Mouse (Mus musculus) 3134 (cell line): ENCODE data around the gene Abracl.

ENCODE experiments used
- DNase-seq: peaks from one replicate; pipeline ENCODE4 v3.0.0-alpha.2; 2011; ENCODE audit warnings: low spot score; ENCODE audit not compliant: insufficient read length; ENCODE audit errors: extremely low read depth

Gene Abracl

DNA sequence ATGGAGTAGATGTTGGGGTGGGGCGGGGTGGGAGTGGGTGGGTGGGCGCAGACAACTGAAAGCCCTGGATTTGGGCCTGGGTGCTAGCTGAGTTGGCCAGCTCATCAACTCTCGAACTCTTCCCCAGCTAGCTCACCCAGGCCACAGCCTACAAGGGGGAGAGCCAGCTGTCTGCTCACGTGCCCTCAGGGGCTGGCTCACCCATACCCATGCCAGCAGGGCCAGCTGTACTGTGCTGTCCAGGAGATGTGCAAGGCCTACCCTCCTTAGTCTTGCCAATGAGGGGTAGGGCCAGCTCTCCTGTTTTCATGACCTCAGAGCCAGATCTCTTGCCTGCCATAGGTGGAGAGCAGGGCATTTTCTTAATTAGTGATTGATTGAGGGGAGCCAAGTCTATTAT, 11.3 kb upstream of the Abracl start:
- no peak for DNase-seq

DNA sequence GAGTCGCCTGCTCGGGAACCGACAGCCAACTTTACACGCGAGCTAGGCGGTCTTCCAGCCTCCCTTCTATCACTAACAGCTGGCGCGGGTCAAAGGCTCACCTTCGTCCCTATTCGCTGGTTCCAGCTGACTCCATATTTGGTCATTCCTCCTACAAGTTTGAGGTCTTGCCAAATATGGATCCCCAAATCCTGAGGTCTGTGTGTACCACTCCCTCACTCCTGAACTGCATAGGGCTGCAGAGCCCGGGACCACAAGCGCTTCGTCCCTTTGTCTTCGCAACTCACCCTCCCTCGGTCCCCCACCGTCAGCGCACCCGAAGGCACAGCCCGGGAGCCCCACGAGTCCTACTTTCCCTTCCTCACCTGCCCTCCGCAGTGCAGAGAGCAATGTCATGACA, 776 bp downstream of the Abracl start:
- DNase-seq: no peak

DNA sequence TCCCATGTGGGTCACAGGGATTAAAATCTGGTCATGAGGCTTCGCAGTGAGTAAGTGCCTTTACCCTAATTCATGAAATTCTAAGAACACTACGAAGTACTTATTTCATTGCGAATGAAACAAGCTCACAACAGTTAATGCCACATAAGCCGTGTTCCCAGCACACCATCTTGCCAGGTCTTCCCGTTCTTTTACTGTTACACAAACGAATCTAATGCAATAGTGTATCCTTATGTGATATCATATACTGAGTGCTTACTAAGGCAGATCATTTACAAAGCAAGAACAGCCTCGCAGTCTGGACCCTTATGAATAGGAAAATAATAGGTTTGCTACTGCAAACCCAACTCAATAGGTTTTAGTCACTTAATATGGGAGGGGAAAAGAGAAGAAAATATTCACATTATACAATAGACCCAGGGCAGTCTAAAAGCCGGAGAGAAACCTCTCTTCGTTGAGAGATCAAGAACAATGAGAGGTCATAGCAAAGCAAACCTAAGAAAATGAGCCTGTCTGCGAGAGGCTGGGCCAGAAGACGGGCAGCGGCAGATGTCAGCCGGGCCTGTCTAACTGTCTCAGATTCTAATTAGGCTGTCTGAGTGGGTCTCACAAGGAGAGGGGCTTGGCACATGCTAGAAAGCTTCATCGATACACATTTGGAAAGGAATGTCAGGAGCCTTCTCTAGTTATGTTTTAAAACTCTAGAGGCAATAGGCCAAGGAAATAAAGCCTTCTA, 1.3 kb downstream of the Abracl start:
- no peak for DNase-seq

DNA sequence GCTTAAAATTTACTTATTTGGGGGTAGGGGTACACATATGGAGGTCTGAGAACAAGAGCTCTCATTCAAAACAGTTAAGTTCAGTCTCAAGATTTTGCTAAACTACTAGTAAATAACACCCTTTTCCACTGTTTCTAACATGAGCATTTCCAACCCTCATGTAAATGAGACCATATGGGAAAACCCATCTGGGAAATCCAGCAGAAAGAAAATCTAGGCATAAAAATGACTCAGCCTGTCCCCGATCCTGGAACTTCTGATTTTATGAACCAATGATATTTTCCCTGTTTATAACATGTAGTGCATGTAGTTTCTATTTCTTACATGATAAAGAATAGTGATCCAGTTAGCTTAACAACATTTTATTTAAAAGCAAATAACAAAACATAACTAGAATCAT, 2.2 kb downstream of the Abracl start:
- DNase-seq: no peak

DNA sequence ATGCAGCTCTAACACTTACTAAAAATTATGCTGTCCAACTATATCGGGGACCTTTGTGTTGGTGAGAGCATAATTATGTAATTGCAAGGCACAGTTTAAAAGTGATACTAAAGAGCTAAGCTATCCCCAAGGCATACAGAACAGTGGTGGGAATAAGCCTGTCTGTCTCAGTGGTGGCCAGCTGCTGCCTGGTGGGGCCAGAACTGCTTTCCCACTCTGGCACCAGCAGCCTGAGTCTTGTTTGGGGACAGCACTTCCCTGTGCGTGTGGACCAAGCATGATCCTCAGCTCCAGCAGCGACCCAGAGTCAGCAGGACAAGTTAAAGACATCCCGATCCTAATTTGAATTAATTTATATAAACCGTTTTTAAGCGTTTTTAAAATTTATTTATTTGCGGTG, 2.6 kb downstream of the Abracl start:
- DNase-seq: no peak

DNA sequence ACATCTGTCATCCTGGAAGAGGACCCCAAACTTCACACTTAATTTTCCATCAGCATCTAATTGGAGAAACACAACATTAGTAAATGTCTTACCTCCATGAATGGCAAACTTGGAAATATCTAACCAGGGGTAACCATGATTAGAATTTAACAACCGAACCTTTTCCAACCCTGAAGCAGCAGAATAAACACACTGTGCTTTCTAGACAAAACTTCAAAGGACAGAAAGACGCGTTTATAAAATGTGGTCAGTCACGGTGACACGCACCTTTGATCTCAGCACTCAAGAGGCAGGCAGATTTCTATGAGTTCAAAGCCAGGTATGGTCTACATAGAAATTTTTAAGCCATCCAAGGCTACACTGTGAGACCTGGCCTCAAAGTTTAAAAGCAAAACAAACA, 11.3 kb downstream of the Abracl start:
- DNase-seq: no peak

DNA sequence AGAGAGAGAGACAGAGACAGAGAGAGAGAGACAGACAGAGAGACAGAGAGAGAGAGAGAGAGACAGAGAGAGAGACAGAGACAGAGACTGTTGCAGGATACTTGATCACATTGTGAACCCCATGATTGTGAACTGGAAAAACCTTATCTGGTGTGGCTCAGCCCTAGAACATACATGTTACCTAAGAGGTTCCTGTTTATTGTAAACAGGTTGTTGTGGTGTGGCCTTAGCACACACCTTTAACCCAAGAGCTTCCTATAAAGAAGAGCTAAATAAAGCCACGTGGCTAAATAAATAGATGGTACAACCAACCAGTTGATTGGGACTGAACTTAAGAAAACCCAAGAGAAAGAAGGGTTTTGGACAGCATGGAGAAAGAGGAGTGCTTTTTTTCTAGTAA, 13.3 kb downstream of the Abracl start:
- no peak for DNase-seq

DNA sequence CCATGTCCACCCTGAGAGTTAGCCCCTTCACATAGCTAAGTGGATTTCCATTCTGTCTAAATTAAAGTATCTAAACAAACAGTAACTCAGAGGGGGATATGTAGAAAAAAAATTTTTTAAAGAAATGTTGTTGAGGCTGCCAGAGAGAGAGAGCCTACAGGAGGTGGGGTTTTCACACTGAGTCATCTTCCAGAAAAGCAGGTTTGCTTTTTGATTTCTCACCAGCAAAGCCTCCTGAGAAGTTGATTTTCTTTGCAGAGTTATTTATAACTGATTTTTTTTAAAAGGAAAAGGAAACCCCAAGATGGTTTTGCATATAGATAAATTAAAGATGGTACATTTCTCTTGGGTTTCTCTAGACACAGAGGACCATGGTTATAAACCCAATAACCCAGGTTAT, 15.0 kb downstream of the Abracl start:
- DNase-seq: no peak

DNA sequence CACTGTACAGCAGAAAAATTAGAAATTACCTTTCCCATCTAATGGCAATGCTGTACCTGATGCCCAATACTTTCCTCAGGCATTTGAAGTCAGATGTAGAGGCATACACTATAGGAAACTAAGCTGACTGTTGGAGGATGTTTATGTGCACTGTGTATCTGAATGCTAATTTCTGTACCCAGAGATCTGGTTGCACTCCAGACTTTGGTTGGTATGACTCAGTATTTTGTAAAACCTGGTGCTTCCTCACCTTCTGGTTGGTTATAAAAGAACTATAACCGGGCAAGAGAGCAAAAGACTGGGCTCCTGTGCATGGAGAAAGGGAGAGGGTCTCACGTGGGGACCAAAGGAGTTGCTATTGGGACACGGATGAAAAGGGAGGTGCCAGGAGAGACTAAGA, 15.8 kb downstream of the Abracl start:
- DNase-seq: no peak

DNA sequence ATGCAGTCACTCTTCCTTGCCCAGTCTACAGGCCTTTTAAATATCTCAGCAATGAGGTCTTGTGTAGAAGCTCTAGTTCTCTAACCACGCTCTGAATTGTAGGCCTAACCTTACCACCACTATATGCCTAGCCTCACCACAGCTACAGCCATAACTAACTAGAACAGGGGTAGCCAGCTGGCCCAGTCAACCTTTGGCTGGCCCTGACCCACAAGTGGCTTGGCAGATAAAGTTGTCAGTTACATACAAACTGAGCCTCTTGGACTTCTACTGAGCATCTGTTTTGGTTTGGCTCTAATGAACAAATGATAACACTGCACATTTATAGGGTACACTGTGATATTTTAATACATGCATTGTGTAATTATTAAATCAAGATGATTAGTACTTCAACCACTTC, 16.3 kb downstream of the Abracl start:
- no peak for DNase-seq

DNA sequence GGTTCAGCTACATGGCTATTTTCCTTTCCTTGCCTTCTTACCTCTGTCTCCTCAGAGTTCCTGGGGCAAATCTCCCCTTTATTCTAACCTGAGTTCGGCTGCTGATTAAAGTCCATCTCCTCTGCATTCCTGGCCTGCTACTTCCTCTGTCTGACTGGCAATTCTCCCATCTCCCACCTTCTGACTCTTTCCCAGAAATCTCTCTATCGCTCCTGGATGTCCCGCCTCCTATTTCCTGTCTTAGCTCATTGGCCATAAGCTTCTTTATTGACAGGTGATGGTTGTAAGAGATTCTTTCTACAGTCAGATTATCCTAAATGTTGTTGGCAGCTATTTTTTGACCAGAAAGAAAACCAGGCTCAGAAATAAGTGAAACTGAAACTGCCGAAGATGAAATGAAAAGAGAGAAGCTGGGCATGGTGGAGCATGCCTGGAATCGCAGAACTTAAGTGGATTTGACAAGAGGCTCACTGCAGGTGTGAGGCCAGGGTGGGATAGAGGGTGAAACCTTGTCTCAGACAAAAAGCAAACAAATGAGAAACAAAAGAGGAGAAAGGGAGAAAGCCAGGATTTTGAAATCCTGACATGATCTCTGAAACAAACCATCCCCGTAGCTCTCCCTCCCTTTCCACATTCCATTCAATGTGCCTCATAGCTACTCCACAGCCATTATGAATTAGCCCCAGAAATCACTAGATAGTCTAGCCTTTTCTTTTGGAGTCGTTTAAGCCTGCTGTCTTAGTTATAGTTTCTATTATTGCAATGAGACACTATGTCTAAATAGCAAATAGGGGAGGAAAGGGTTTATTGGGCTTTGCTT, 17.7 kb downstream of the Abracl start:
- DNase-seq: no peak

DNA sequence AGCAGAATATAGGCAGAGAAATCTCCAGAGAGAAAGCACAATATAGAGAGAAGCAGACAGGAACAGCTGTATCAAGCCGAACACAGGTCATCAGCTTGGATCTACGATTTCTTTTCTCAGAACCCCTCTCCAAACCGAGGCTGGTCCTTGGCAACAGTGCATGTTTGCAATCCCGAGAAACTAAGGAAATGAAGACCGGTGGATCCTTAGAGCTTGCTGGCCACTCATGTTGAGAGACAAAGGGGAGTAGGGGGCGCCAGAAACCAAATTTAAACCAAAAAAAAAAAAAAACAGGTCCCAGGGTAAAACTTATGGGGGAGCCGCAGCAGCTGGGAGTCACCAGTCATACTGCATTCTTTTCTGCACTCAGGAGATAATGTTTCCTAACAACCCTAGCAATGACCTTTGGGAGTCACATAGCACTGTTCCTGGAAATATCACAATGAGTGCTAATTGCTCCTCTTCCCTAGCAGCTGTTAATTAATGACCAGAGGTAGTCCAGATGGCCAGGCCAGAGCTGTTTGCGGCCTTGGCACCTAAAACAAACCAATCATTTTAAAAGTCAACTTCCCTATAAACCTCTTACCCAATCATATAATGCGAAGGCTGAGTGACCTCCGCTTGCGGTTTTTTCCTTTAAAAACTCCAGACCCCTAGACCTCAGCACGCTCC, 19.0 kb downstream of the Abracl start:
- no peak for DNase-seq

DNA sequence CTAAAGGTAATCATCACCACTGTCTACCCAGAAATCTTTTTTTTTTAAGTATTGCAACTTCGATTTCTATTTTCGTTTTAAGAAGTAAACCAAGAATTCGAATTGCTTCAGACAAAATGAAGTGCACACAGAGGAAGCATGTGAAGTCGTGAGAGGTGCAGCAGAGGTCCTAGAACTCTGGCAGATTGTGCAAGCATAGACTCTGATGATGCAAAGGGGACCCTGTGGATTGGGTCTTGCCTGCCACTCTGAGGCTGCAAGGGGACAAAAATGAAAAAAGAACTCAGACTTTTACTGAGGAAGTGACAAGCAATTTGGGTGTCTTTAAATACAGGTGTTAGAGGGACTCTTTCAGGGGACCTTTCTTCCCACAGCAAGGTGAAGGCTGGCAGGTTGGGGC, 32.5 kb downstream of the Abracl start:
- DNase-seq: no peak

DNA sequence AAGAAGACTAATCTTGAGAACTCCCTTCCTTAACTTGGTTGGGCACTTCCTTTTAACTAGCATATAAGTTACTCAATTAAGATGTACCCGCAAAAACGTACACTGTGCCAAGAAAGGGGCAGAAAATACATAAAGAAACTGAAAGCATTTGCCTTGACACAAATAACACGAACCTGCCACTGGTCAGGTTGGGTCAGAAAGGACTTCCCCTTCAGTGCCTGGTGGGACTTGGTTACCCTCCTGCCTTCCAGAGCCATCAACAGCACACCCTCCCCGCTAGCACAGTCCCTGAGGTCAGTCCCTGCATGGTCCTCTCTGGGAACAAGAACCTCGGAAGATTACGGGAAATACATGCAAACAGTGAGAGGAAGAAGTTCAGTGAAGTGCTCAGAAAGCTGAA, 34.0 kb downstream of the Abracl start:
- DNase-seq: no peak

DNA sequence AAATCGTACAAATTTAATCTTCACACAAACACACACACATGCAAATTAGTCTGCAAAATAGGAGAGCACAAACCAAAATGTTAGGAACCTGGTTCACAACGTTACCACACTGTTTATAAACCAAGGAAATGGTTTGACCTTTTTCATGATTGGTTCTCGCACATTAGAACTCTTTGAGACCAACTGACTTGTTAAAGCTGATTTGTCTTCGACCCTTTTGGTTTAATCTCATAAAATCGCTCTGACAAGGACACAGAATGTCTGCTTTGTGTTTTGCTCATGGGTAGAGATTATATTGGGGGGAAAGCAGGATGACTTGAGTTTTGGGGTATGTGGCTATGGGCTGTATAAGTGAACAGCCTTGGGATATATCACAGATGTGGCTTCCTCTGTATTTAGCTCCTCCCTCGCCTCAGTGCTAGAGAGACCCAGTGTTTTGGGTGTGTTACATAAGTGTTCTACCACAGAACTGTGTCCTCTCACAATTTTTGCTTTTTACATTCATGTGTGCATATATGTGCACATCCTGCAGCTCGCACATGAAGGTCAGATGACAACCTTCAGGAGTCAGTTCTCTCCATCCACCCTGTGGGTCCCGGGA, 35.2 kb downstream of the Abracl start:
- DNase-seq: no peak

DNA sequence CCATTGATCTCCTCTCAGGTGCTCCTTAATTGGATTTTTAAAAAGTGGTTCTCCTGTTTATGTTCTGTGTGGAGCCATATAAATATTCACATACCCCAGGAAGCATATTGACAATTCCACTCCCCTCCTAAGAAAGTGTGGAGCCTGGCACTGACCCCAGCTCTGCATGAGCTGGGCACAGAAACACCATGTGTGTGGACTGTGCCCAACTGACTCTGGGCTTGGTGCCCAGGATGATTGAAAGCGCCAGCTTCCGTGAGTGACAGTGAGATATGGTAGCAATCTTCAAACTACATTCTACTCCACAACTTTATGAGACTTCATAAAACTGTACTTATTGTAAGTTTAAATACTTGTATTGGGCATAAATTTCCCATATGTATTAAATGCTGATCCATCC, 39.8 kb downstream of the Abracl start:
- no peak for DNase-seq

DNA sequence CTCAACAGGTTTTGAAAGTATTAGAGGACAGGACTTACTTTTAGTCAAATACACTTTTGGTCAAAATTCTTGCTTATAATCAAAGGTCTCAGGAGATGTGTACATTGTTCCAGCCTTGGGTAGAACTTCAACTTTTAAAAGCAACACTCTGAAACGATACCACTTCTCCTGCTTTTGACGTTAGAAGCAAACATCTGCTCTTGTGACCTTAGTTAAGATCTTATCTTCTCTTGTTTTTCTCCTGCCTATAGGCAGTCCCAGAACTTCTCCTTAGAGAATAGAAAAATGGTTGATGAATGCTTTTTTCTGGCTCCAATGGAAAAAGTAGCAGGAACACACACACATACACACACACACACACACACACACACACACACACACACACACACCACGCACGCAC, 57.0 kb downstream of the Abracl start:
- DNase-seq: no peak
